Mouse (Mus musculus): ENCODE results near the gene Zfp628.

DNA sequence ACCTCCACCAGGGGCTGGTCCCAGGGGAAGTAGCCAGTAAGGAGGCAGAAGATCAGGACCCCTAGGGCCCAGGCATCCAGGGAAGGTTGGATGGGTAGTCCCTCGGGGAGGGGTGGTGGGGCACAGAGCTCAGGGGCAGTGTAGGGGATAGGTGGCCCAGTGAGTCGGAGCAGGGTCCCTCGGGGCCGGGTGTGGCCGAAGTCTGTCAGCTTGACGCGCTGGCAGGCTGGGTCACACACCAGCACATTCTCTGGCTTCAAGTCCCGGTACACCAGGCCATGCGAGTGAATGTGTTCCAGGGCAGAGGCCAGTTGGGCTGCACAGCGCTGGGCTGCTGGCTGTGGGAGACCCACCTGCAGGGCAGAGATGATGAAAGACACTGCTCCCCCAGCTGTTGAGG lies 42.3 kb downstream of the Zfp628 start:
- TF ChIP-seq POLR2A (IDR thresholded peaks at IDR 0.05; ENCODE audit: borderline replicate concordance, extremely low read depth, insufficient read depth, insufficient read length, poor library complexity, severe bottlenecking) (no peak), CTCF (IDR thresholded peaks at IDR 0.05; ENCODE audit: borderline replicate concordance, extremely low read depth, insufficient read depth, insufficient read length) (no peak)

All from brain, embryonic 14.5 days (tissue).